Mouse (Mus musculus): Measurements from ENCODE around the gene Tbl3. TPM values are rescaled to one million over a fixed set of nuclear protein-coding genes. Genes with fewer than 3 reads are reported as not detected.

Gene Tbl3
- polyA plus RNA-seq (2012; rRNA removed) = 85.4 and 89.5 TPM in 2 replicates

GRCm38 (mm10) chr17:24706982-24707800 is at the start of gene Tbl3:
Gene Tbl3, minus strand, starts transcription at chr17:24707660.
- Histone ChIP-seq H3K4me1 (ENCODE audit: control insufficient read depth, insufficient read depth, low read length) (peaks cover 3% of the 10 kb centered on the region), H3K27me3 (ENCODE audit: control insufficient read depth, insufficient read depth, low read length) (no peaks in the 10 kb centered on the region), H3K4me3 (ENCODE audit: control insufficient read depth, low read depth, low read length) (peak within 1 kb of the TSS; percentile 91), H3K27ac (ENCODE audit: control insufficient read depth, insufficient read depth, low read depth, low read length) (peak within 1 kb of the TSS; percentile 87), H3K36me3 (ENCODE audit: control insufficient read depth, insufficient read depth, low read length) (no peaks in the 10 kb centered on the region; the same call in 1 of the 2 replicates)
- TF ChIP-seq CTCF (IDR thresholded peaks at IDR 0.05; ENCODE audit: control insufficient read depth, insufficient read depth, insufficient replicate concordance, low read depth, low read length) = 0 out of 2 replicates have a peak, but pooled peaks have one; percentile 24
- peak; percentile 94 for TF ChIP-seq POLR2A (IDR thresholded peaks at IDR 0.05; ENCODE audit: control insufficient read depth, low read depth, low read length)

- Histone ChIP-seq H3K27me3 (ENCODE audit: control insufficient read depth, insufficient read depth, low read length) (peaks cover 4% of the 10 kb centered on the region), H3K27ac (ENCODE audit: control insufficient read depth, insufficient read depth, low read depth, low read length) (no peak within 1 kb of the TSS), H3K4me3 (ENCODE audit: control insufficient read depth, low read depth, low read length) (peak within 1 kb of the TSS; percentile 75), H3K36me3 (ENCODE audit: control insufficient read depth, insufficient read depth, low read length) (no peaks in the 10 kb centered on the region), H3K4me1 (ENCODE audit: control insufficient read depth, insufficient read depth, low read length) (peaks cover 13% of the 10 kb centered on the region)
- TF ChIP-seq CTCF (IDR thresholded peaks at IDR 0.05; ENCODE audit: control insufficient read depth, insufficient read depth, insufficient replicate concordance, low read depth, low read length) = no peak
- no peak for TF ChIP-seq POLR2A (IDR thresholded peaks at IDR 0.05; ENCODE audit: control insufficient read depth, low read depth, low read length)
Observed at GRCm38 (mm10) chr17:24752415-24753394, 45.2 kb upstream of the Tbl3 start, which contains the start of gene Hs3st6. Gene Hs3st6, plus strand, starts transcription at chr17:24752988.

GRCm38 (mm10) chr17:24751528-24751927 is 44.1 kb upstream of the Tbl3 start:
- Histone ChIP-seq H3K27me3 (ENCODE audit: control insufficient read depth, insufficient read depth, low read length) (peaks cover 4% of the 10 kb centered on the region), H3K27ac (ENCODE audit: control insufficient read depth, insufficient read depth, low read depth, low read length) (no peak overlapping the region), H3K4me1 (ENCODE audit: control insufficient read depth, insufficient read depth, low read length) (peaks cover 13% of the 10 kb centered on the region), H3K4me3 (ENCODE audit: control insufficient read depth, low read depth, low read length) (no peak overlapping the region), H3K36me3 (ENCODE audit: control insufficient read depth, insufficient read depth, low read length) (no peaks in the 10 kb centered on the region)
- TF ChIP-seq POLR2A (IDR thresholded peaks at IDR 0.05; ENCODE audit: control insufficient read depth, low read depth, low read length) = no peak
- TF ChIP-seq CTCF (IDR thresholded peaks at IDR 0.05; ENCODE audit: control insufficient read depth, insufficient read depth, insufficient replicate concordance, low read depth, low read length) = no peak

- Histone ChIP-seq H3K4me1 (ENCODE audit: control insufficient read depth, insufficient read depth, low read length) (no peaks in the 10 kb centered on the region), H3K4me3 (ENCODE audit: control insufficient read depth, low read depth, low read length) (no peak overlapping the region), H3K27me3 (ENCODE audit: control insufficient read depth, insufficient read depth, low read length) (no peaks in the 10 kb centered on the region; the same call in 1 of the 2 replicates), H3K27ac (ENCODE audit: control insufficient read depth, insufficient read depth, low read depth, low read length) (no peak overlapping the region), H3K36me3 (ENCODE audit: control insufficient read depth, insufficient read depth, low read length) (no peaks in the 10 kb centered on the region)
- TF ChIP-seq POLR2A (IDR thresholded peaks at IDR 0.05; ENCODE audit: control insufficient read depth, low read depth, low read length) (no peak), CTCF (IDR thresholded peaks at IDR 0.05; ENCODE audit: control insufficient read depth, insufficient read depth, insufficient replicate concordance, low read depth, low read length) (no peak)
Observed at GRCm38 (mm10) chr17:24746986-24747385, 39.5 kb upstream of the Tbl3 start.

GRCm38 (mm10) chr17:24745526-24746497 is 38.4 kb upstream of the Tbl3 start:
- Histone ChIP-seq H3K27me3 (ENCODE audit: control insufficient read depth, insufficient read depth, low read length) (no peaks in the 10 kb centered on the region), H3K4me1 (ENCODE audit: control insufficient read depth, insufficient read depth, low read length) (no peaks in the 10 kb centered on the region), H3K27ac (ENCODE audit: control insufficient read depth, insufficient read depth, low read depth, low read length) (no peak overlapping the region), H3K4me3 (ENCODE audit: control insufficient read depth, low read depth, low read length) (no peak overlapping the region), H3K36me3 (ENCODE audit: control insufficient read depth, insufficient read depth, low read length) (no peaks in the 10 kb centered on the region)
- TF ChIP-seq POLR2A (IDR thresholded peaks at IDR 0.05; ENCODE audit: control insufficient read depth, low read depth, low read length) (no peak), CTCF (IDR thresholded peaks at IDR 0.05; ENCODE audit: control insufficient read depth, insufficient read depth, insufficient replicate concordance, low read depth, low read length) (peak; percentile 72; the same call in 1 of the 2 replicates)

- H3K36me3 ChIP-seq (ENCODE audit: control insufficient read depth, insufficient read depth, low read length) = no peaks in the 10 kb centered on the region
- no peak overlapping the region for H3K27ac ChIP-seq (ENCODE audit: control insufficient read depth, insufficient read depth, low read depth, low read length)
- TF ChIP-seq CTCF (IDR thresholded peaks at IDR 0.05; ENCODE audit: control insufficient read depth, insufficient read depth, insufficient replicate concordance, low read depth, low read length) (no peak), POLR2A (IDR thresholded peaks at IDR 0.05; ENCODE audit: control insufficient read depth, low read depth, low read length) (no peak)
- no peaks in the 10 kb centered on the region for H3K27me3 ChIP-seq (ENCODE audit: control insufficient read depth, insufficient read depth, low read length)
- H3K4me1 ChIP-seq (ENCODE audit: control insufficient read depth, insufficient read depth, low read length) = no peaks in the 10 kb centered on the region
- no peak overlapping the region for H3K4me3 ChIP-seq (ENCODE audit: control insufficient read depth, low read depth, low read length)
Observed at GRCm38 (mm10) chr17:24744381-24744780, 36.9 kb upstream of the Tbl3 start.
